Mouse (Mus musculus): ENCODE results near the gene N4bp2. TPM values are rescaled to one million over a fixed set of nuclear protein-coding genes. Genes with fewer than 3 reads are reported as not detected.
"Not testable (repeated sequence)": the region's sequence is repeated elsewhere in the genome, so short reads cannot be mapped to it uniquely, and the experiment has no call there.

N4bp2 gene
- polyA plus RNA-seq, 1 experiment from 2014 or later, result 31.9 TPM

DNA sequence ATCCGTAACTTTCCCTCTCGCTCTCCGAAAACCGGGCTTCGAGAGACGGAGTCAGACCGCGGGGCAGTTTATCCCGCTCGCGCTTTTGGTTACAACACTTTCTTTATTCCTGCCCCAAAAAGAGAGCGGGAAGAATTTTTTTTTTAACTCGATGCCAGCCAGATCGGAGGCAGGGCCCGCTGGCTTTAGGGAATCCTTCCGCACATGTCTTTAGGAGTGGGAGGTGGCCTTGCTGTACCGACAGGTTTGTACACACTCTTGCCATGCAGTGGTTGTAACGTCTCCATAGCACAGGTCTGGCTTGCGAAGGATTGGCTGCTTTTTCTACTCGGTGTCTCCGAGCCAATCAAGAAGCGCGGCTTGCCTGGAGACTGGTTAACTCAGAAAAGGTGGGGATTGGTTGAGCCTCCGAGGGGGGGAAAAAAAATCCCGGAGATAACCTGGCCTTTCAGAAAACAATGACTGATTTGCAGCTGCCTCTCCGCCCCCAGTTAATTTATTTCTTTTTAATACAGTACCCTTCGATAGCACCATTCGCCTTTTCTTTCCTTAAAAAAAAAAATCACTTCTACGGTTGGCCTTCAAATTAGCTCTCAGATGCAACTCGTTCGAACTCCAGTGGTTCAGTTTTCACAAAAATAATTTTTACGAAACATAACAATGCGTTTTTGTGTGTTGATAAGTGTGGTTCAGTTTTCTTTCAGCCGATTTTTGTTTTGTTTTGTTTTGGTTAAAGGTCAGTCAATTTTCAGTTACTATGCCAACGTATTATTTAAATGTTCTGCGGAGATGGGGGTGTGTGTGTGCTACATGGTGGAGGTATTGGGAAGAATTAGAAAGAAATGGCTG is 1.7 kb downstream of the N4bp2 start:
- peak; percentile 90 for ATAC-seq (ENCODE audit: insufficient number of reproducible peaks, low FRiP score)
- Histone ChIP-seq H3K9me3 (replicated peaks) (no peaks in the 10 kb centered on the region), H3K27ac (ENCODE audit: poor library complexity, severe bottlenecking) (peak overlapping the region; percentile 99), H3K27me3 (replicated peaks) (no peaks in the 10 kb centered on the region), H3K4me2 (peak overlapping the region; percentile 81), H3K4me1 (replicated peaks) (peaks cover 25% of the 10 kb centered on the region), H3K36me3 (no peaks in the 10 kb centered on the region), H3K4me3 (peak overlapping the region; percentile 73), H3K9ac (peak overlapping the region; percentile 97)
- 5% methylated on average over 36 of the region's 36 CpGs for WGBS

DNA sequence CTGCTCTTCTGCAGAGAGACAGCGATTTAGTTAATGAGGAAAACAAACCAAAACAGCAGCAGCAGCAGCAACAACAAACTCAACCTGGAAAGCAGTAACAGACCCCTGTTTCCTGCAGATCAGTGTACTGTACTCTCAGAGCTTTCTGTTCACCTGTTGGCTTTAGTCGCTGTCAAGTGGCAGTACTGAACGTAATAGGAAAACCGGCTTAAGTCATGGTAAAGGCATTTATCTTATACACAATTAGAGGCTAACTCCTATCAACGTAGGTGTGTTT is 2.3 kb downstream of the N4bp2 start:
- H3K4me1 ChIP-seq (replicated peaks), result peaks cover 26% of the 10 kb centered on the region
- H3K27me3 ChIP-seq (replicated peaks), result no peaks in the 10 kb centered on the region
- WGBS, result 51% methylated on average over 5 of the region's 5 CpGs
- peak overlapping the region; percentile 81 for H3K4me2 ChIP-seq
- peak overlapping the region; percentile 73 for H3K4me3 ChIP-seq
- ATAC-seq (ENCODE audit: insufficient number of reproducible peaks, low FRiP score), result no peak
- H3K9me3 ChIP-seq (replicated peaks), result no peaks in the 10 kb centered on the region
- peak overlapping the region; percentile 43; the same call in 1 of the 2 replicates for H3K27ac ChIP-seq (ENCODE audit: poor library complexity, severe bottlenecking)
- H3K9ac ChIP-seq, result peak overlapping the region; percentile 29
- no peaks in the 10 kb centered on the region for H3K36me3 ChIP-seq

DNA sequence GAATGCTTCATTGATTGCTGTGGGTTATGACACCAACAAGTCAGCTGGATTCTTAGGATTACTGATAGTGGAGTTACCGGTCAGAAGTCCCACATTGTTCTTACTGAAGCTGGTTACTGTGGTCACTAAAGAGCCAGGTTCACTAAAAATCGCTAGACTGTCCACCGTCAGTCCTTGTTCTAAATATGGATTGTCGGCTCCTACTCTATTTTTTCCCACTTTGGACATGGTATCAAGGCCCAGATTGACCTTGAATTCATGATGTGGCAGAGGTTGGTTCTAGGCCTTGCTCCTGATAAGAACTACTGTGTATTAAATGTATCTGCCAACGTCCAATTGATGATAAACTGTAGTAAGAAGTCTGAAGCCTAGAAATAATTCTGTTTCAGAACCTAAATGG is 4.7 kb downstream of the N4bp2 start:
- peaks cover 22% of the 10 kb centered on the region for H3K4me1 ChIP-seq (replicated peaks)
- no peak overlapping the region for H3K4me3 ChIP-seq
- H3K4me2 ChIP-seq, result no peak overlapping the region
- no peaks in the 10 kb centered on the region for H3K9me3 ChIP-seq (replicated peaks)
- ATAC-seq (ENCODE audit: insufficient number of reproducible peaks, low FRiP score), result no peak
- H3K9ac ChIP-seq, result no peak overlapping the region
- H3K27ac ChIP-seq (ENCODE audit: poor library complexity, severe bottlenecking), result no peak overlapping the region
- WGBS, result 50% methylated on average over 5 of the region's 5 CpGs
- peaks cover 9% of the 10 kb centered on the region; the same call in 1 of the 2 replicates for H3K36me3 ChIP-seq
- no peaks in the 10 kb centered on the region for H3K27me3 ChIP-seq (replicated peaks)

DNA sequence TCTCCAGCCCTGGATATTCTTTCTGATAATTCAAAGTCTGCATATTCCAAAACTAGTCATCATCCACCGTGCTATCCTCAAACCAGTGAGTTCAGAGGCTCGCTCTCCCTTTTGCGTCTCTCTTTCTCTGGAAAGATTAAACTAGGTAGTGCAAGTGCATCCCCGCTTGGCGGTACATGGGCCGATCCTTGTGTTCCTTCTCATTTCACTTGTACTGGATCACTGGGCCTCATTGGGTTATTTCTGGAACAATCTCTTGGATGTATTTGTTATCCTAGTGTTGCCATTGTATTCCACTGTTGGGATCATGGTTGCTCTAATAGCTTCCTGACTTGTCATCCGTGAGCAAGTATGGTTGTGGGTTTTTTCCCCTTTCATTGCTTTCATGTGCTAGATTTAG is 6.7 kb downstream of the N4bp2 start:
- H3K36me3 ChIP-seq, result peaks cover 22% of the 10 kb centered on the region
- H3K4me3 ChIP-seq, result no peak overlapping the region
- no peaks in the 10 kb centered on the region for H3K9me3 ChIP-seq (replicated peaks)
- no peak overlapping the region for H3K27ac ChIP-seq (ENCODE audit: poor library complexity, severe bottlenecking)
- H3K27me3 ChIP-seq (replicated peaks), result no peaks in the 10 kb centered on the region
- H3K4me1 ChIP-seq (replicated peaks), result peaks cover 22% of the 10 kb centered on the region
- no peak for ATAC-seq (ENCODE audit: insufficient number of reproducible peaks, low FRiP score)
- no peak overlapping the region for H3K4me2 ChIP-seq
- 91% methylated on average over 7 of the region's 7 CpGs for WGBS
- H3K9ac ChIP-seq, result no peak overlapping the region

DNA sequence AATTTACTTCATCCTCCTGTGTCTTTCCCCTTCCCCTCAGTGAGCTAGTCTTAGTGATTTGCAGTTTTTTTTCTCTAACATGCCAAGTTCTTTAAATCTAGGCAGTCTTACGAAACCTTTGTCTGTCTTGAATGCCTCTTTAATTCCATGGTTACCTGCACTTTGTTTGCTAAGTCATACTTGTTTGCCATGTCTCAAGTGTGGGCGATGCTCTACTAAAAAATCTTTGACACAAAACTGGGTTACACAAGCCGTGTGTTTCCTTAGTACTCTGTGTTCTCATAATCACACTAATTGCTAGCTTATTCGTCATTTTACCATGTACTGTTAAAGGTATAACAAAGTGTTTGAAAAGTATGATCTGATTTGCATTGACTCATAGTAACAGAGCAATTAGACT is 7.2 kb downstream of the N4bp2 start:
- Histone ChIP-seq H3K27me3 (replicated peaks) (no peaks in the 10 kb centered on the region), H3K9ac (no peak overlapping the region), H3K36me3 (peaks cover 25% of the 10 kb centered on the region), H3K27ac (ENCODE audit: poor library complexity, severe bottlenecking) (no peak overlapping the region), H3K9me3 (replicated peaks) (no peaks in the 10 kb centered on the region), H3K4me1 (replicated peaks) (peaks cover 20% of the 10 kb centered on the region), H3K4me2 (no peak overlapping the region), H3K4me3 (no peak overlapping the region)
- 93% methylated on average over 4 of the region's 4 CpGs for WGBS
- no peak for ATAC-seq (ENCODE audit: insufficient number of reproducible peaks, low FRiP score)

DNA sequence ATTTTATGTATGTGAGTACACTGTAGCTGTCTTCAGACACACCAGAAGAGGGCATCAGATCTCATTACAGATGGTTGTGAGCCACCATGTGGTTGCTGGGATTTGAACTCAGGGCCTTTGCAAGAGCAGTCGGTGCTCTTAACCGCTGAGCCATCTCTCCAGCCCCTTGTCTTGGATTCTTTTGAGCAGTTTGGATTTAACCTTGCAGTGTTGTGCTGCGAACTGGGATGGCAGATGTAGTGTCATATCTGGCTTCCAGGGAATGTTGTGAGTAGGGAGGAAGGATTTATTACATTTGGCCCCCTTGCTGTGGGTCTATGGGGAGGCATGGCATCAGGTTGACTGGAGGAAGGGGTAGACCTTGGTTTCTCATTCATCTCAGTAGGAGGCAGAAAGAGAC is 10.6 kb downstream of the N4bp2 start:
- H3K36me3 ChIP-seq, result peaks cover 48% of the 10 kb centered on the region
- WGBS, result 95% methylated on average over 3 of the region's 3 CpGs
- not testable (repeated sequence) for H3K9me3 ChIP-seq (replicated peaks)

DNA sequence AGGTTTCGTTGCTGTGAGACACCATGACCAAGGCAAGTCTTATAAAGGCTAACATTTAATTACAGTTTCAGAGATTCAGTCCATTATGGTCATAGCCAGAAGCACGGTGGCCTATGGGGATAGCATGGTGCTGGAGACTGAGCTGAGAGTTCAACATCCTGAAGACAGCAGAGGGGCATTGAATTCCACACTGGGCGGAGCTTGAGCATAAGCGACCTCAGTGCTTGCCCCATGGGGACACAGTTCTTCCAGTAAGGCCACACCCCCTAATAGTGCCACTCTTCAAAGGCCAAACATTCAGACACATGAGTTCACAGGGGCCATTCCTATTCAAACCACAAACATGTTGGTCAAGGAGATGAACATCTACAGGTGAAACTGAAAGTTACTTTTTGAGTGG is 12.8 kb downstream of the N4bp2 start:
- Histone ChIP-seq H3K4me3 (no peak overlapping the region), H3K9ac (no peak overlapping the region), H3K4me2 (no peak overlapping the region), H3K9me3 (replicated peaks) (no peaks in the 10 kb centered on the region), H3K27me3 (replicated peaks) (no peaks in the 10 kb centered on the region), H3K4me1 (replicated peaks) (no peaks in the 10 kb centered on the region), H3K36me3 (peaks cover 58% of the 10 kb centered on the region), H3K27ac (ENCODE audit: poor library complexity, severe bottlenecking) (no peak overlapping the region)
- 85% methylated on average over 4 of the region's 4 CpGs for WGBS
- no peak for ATAC-seq (ENCODE audit: insufficient number of reproducible peaks, low FRiP score)

More for the DNA sequence above, 10.6 kb downstream of the N4bp2 start:
- H3K27ac ChIP-seq (ENCODE audit: poor library complexity, severe bottlenecking); H3K4me3 ChIP-seq; H3K9ac ChIP-seq; H3K4me1 ChIP-seq (replicated peaks); ATAC-seq (ENCODE audit: insufficient number of reproducible peaks, low FRiP score); H3K27me3 ChIP-seq (replicated peaks); H3K4me2 ChIP-seq: not testable (repeated sequence)

DNA sequence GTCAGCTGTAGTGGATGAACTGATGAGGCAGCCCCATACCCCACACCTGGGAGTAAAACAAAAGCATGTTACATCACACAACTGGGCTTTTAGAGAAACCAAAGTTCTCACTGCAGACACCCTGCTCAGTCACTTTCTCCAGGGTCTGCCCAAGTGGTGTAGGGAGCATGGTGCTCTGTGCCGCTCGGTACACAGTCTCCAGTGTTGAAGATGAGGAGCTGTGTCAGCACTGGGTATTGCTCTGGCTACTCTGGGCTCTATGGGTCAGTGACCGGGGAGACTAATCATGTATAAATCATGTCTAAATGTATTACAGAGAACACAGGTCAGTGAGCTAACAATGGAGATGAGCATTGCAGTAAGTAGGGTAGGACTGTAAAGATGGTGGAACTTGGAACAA is 13.6 kb downstream of the N4bp2 start:
- Histone ChIP-seq H3K9me3 (replicated peaks) (no peaks in the 10 kb centered on the region), H3K36me3 (peaks cover 57% of the 10 kb centered on the region), H3K4me3 (no peak overlapping the region), H3K4me2 (no peak overlapping the region), H3K9ac (no peak overlapping the region), H3K4me1 (replicated peaks) (no peaks in the 10 kb centered on the region), H3K27me3 (replicated peaks) (no peaks in the 10 kb centered on the region), H3K27ac (ENCODE audit: poor library complexity, severe bottlenecking) (no peak overlapping the region)
- no peak for ATAC-seq (ENCODE audit: insufficient number of reproducible peaks, low FRiP score)
- 93% methylated on average over 3 of the region's 3 CpGs for WGBS

DNA sequence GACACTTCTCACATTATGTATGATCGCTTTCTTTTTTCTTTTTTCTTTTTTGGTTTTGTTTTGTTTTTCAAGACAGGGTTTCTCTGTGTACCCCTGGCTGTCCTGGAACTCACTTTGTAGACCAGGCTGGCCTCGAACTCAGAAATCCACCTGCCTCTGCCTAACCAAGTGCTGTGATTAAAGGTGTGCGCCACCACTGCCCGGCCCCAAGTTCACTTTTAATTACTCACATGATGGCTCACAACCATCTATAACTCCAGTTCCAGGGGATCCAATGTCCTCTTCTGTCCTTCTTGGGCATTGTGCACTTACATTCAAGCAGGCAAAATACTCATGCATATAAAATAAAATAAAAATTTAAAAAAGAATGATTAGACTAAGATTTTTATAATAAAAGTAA is 15.7 kb downstream of the N4bp2 start:
- ATAC-seq (ENCODE audit: insufficient number of reproducible peaks, low FRiP score); H3K9ac ChIP-seq; H3K4me3 ChIP-seq; H3K4me2 ChIP-seq; H3K27ac ChIP-seq (ENCODE audit: poor library complexity, severe bottlenecking); H3K27me3 ChIP-seq (replicated peaks); H3K4me1 ChIP-seq (replicated peaks); H3K9me3 ChIP-seq (replicated peaks): not testable (repeated sequence)
- H3K36me3 ChIP-seq, result peaks cover 56% of the 10 kb centered on the region
- WGBS, result 96% methylated on average over 4 of the region's 4 CpGs

DNA sequence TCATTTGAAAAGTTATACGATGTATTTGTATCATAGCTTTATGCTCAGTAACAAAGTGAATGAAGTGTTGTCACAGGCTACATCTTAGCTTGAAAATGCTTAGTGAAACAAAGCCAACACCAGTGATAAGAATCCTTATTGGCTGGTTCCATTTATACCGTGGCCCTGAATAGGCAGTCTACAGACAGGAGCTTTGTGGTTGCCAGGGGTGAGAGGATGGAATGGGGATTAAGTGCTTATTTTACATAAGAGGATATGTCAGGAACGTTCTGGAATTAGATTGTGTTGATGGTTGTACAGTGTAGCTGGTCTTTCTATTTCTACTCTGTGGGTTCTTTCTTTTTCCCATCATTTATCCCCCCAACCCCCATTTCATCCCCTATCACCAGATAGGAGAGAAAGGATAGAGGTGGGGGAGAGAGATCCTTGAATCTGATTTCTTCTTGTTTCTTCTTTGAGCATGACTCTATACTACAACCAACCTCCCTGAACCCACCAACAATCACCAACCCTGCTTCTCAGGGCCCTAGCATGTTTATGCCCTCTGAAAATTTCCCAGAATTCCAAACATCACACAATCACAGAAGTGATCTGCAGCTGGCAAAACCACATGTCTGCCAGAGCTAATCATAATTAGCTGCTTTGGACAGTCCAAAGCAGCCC is 16.2 kb downstream of the N4bp2 start:
- no peak overlapping the region for H3K9ac ChIP-seq
- H3K4me3 ChIP-seq, result no peak overlapping the region
- H3K9me3 ChIP-seq (replicated peaks), result no peaks in the 10 kb centered on the region
- no peak overlapping the region for H3K27ac ChIP-seq (ENCODE audit: poor library complexity, severe bottlenecking)
- 78% methylated on average over 3 of the region's 3 CpGs for WGBS
- no peaks in the 10 kb centered on the region for H3K27me3 ChIP-seq (replicated peaks)
- H3K4me2 ChIP-seq, result no peak overlapping the region
- no peaks in the 10 kb centered on the region for H3K4me1 ChIP-seq (replicated peaks)
- no peak for ATAC-seq (ENCODE audit: insufficient number of reproducible peaks, low FRiP score)
- peaks cover 55% of the 10 kb centered on the region for H3K36me3 ChIP-seq

DNA sequence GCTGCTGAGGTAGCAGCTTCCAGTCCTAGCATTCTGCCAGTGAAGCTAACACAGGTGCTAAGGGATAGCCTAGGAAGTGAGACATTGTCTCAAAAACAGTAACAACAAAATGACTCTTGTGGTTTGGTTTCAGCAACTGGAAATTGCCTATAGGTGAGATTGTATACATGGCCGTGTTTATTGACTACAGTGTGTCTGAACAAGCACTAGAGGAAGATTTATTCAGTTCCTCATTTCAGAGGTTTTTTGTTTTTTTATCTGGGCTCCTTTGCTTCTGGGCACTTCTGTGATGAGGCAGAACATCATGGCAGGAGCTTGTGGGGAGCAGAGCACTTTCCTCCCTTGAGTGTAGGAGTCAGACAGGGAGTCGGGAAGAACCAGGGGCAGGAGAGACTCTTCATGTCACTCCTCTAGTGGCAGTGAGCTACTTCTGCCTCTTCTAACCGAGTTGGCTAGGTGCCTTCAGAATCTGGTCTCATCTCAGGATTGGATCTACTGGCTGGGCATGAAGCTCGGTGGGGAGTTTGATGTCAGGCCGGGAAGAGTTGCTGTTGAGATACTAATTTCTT is 17.9 kb downstream of the N4bp2 start:
- WGBS, result 78% methylated on average over 5 of the region's 5 CpGs
- no peak overlapping the region for H3K4me3 ChIP-seq
- H3K9ac ChIP-seq, result no peak overlapping the region
- H3K27ac ChIP-seq (ENCODE audit: poor library complexity, severe bottlenecking), result no peak overlapping the region
- no peaks in the 10 kb centered on the region for H3K27me3 ChIP-seq (replicated peaks)
- no peaks in the 10 kb centered on the region for H3K4me1 ChIP-seq (replicated peaks)
- peaks cover 48% of the 10 kb centered on the region for H3K36me3 ChIP-seq
- no peaks in the 10 kb centered on the region for H3K9me3 ChIP-seq (replicated peaks)
- H3K4me2 ChIP-seq, result no peak overlapping the region
- ATAC-seq (ENCODE audit: insufficient number of reproducible peaks, low FRiP score), result no peak
